Comparison of ENCODE assay signal across 21 mouse cellular contexts in the genomic region with DNA sequence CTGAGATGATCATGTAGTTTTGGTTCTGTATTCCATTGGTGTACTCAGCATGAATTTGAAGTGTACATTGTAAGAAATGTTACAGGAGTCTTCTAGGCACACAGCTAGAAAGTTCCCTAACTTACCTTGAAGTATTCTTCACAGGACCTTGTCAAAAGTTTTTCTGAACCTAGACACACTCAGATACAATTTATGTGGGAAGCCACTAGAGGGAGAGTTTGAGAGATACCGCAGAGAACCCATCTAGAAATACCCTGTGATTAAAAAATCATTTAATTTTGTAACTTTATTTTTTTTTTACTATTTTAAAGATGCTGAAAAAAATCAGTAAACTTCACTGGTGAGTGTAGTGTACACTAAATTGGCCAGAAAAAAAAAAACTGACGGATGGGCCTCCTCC. TPM values are rescaled to one million over a fixed set of nuclear protein-coding genes. Genes with fewer than 3 reads are reported as not detected.
DNase-seq lines count a peak whose midpoint lies in the region; ATAC-seq and TF ChIP-seq lines count a peak whose summit lies in the region.
"Had no signal": no experiment of that assay in that cellular context is flagged by ENCODE, and none has a peak within 500 bp of the region (broad histone marks: within the 10 kb centered on the region; RNA-seq: fewer than 3 reads in every experiment).

No protein-coding gene starts in this region.

- H3K4me2 ChIP-seq in forebrain, postnatal 0 days (ENCODE audit: low read depth), result no peak overlapping the region
- H3K4me2 ChIP-seq in kidney, postnatal 0 days (ENCODE audit: low read length), result no peak overlapping the region
- H3K4me2 ChIP-seq in lung, postnatal 0 days (replicated peaks; ENCODE audit: low read depth, low read length), result no peak overlapping the region
- H3K4me2 ChIP-seq: embryonic facial prominence, embryonic 12.5 days; forebrain, embryonic 12.5 days; hindbrain, embryonic 14.5 days; intestine, embryonic 15.5 days had no signal

- peak; percentile 10; the same call in 1 of the 2 replicates for TF ChIP-seq CTCF in forebrain, postnatal 0 days (IDR thresholded peaks at IDR 0.05; ENCODE audit: low read depth)
- peak; percentile 30; the same call in 1 of the 2 replicates for TF ChIP-seq CTCF in kidney, postnatal 0 days (IDR thresholded peaks at IDR 0.05; ENCODE audit: low read depth)
- TF ChIP-seq CTCF in lung, postnatal 0 days (IDR thresholded peaks at IDR 0.05), result 0 out of 2 replicates have a peak, but pooled peaks have one; percentile 7

- H3K27ac ChIP-seq in forebrain, postnatal 0 days (ENCODE audit: low read depth, low read length), result no peak overlapping the region
- no peak overlapping the region for H3K27ac ChIP-seq in forebrain, embryonic 10.5 days
- H3K27ac ChIP-seq in kidney, postnatal 0 days, result no peak overlapping the region
- H3K27ac ChIP-seq in lung, postnatal 0 days (ENCODE audit: low read length), result no peak overlapping the region
- H3K27ac ChIP-seq: embryonic facial prominence, embryonic 12.5 days; forebrain, embryonic 12.5 days; gastrocnemius, adult 2 months; hindbrain, embryonic 10.5 days; hindbrain, embryonic 14.5 days; intestine, embryonic 15.5 days had no signal

- DNase-seq in forebrain, postnatal 0 days, result no peak
- DNase-seq in forebrain, embryonic 10.5 days (ENCODE audit: extremely low spot score, low spot score), result no peak
- DNase-seq in kidney, postnatal 0 days (ENCODE audit: low spot score), result no peak
- DNase-seq in kidney, postnatal 4 days, result no peak
- DNase-seq in lung, postnatal 0 days (ENCODE audit: low spot score), result no peak
- no peak for DNase-seq in lung, postnatal 25 days (ENCODE audit: low spot score)
- DNase-seq in adipocyte (ENCODE audit: low spot score), result peak; percentile 4
- no peak for DNase-seq in gastrocnemius, adult 18-20 months (ENCODE audit: low spot score)
- DNase-seq: adrenal gland, postnatal 10 days; cerebellum, adult 11 months; cerebellum, adult 8-10 months; cerebellum, postnatal 25 days; gastrocnemius, adult 2 months; gastrocnemius, postnatal 25 days had no signal

- no peaks in the 10 kb centered on the region for H3K9me3 ChIP-seq in forebrain, postnatal 0 days (ENCODE audit: low read length)
- H3K9me3 ChIP-seq in forebrain, embryonic 10.5 days, result no peaks in the 10 kb centered on the region
- no peaks in the 10 kb centered on the region for H3K9me3 ChIP-seq in kidney, postnatal 0 days (replicated peaks; ENCODE audit: low read length)
- H3K9me3 ChIP-seq in lung, postnatal 0 days (ENCODE audit: low read length), result no peaks in the 10 kb centered on the region
- H3K9me3 ChIP-seq: embryonic facial prominence, embryonic 12.5 days; forebrain, embryonic 12.5 days; hindbrain, embryonic 10.5 days; intestine, embryonic 15.5 days had no signal

- H3K4me1 ChIP-seq in forebrain, postnatal 0 days (ENCODE audit: insufficient read depth), result no peaks in the 10 kb centered on the region
- no peaks in the 10 kb centered on the region for H3K4me1 ChIP-seq in forebrain, embryonic 10.5 days
- H3K4me1 ChIP-seq in kidney, postnatal 0 days (replicated peaks; ENCODE audit: insufficient read depth, low read length), result no peaks in the 10 kb centered on the region
- no peaks in the 10 kb centered on the region for H3K4me1 ChIP-seq in lung, postnatal 0 days (ENCODE audit: insufficient read depth, low read depth, low read length)
- H3K4me1 ChIP-seq: embryonic facial prominence, embryonic 12.5 days; forebrain, embryonic 12.5 days; hindbrain, embryonic 10.5 days; intestine, embryonic 15.5 days had no signal

- no peak overlapping the region for H3K4me3 ChIP-seq in forebrain, postnatal 0 days (ENCODE audit: low read depth, low read length)
- H3K4me3 ChIP-seq in forebrain, embryonic 10.5 days, result no peak overlapping the region
- H3K4me3 ChIP-seq in kidney, postnatal 0 days (replicated peaks; ENCODE audit: low read depth, low read length), result no peak overlapping the region
- no peak overlapping the region for H3K4me3 ChIP-seq in lung, postnatal 0 days (ENCODE audit: low read depth, low read length)
- H3K4me3 ChIP-seq: embryonic facial prominence, embryonic 12.5 days; forebrain, embryonic 12.5 days; gastrocnemius, adult 2 months; hindbrain, embryonic 10.5 days; intestine, embryonic 15.5 days had no signal

- H3K27me3 ChIP-seq in forebrain, postnatal 0 days (ENCODE audit: insufficient read depth, low read length), result no peaks in the 10 kb centered on the region
- H3K27me3 ChIP-seq in forebrain, embryonic 10.5 days (ENCODE audit: poor library complexity, severe bottlenecking), result peaks cover 66% of the 10 kb centered on the region
- no peaks in the 10 kb centered on the region for H3K27me3 ChIP-seq in kidney, postnatal 0 days (ENCODE audit: insufficient read depth, low read length)
- H3K27me3 ChIP-seq in lung, postnatal 0 days (replicated peaks; ENCODE audit: insufficient read depth, low read length), result no peaks in the 10 kb centered on the region
- H3K27me3 ChIP-seq: intestine, embryonic 15.5 days had no signal

- no peak for ATAC-seq in forebrain, postnatal 0 days
- no peak for ATAC-seq in kidney, postnatal 0 days (replicated peaks; ENCODE audit: low FRiP score, low read depth)
- ATAC-seq in lung, postnatal 0 days, result no peak
- ATAC-seq: forebrain, embryonic 16.5 days; intestine, embryonic 15.5 days had no signal

- no peak for TF ChIP-seq EP300 in lung, postnatal 0 days (IDR thresholded peaks at IDR 0.05)

- WGBS in forebrain, postnatal 0 days, result 62% methylated on average over 2 of the region's 2 CpGs
- 53% methylated on average over 2 of the region's 2 CpGs for WGBS in forebrain, embryonic 10.5 days
- 66% methylated on average over 2 of the region's 2 CpGs for WGBS in kidney, postnatal 0 days
- WGBS in lung, postnatal 0 days, result 60% methylated on average over 2 of the region's 2 CpGs

- no peak overlapping the region for H3K9ac ChIP-seq in forebrain, postnatal 0 days
- H3K9ac ChIP-seq in kidney, postnatal 0 days (ENCODE audit: low read depth, low read length), result no peak overlapping the region
- no peak overlapping the region for H3K9ac ChIP-seq in lung, postnatal 0 days (replicated peaks; ENCODE audit: low read depth)
- H3K9ac ChIP-seq: embryonic facial prominence, embryonic 12.5 days; forebrain, embryonic 12.5 days; hindbrain, embryonic 14.5 days; intestine, embryonic 15.5 days had no signal

- no peaks in the 10 kb centered on the region for H3K36me3 ChIP-seq in forebrain, postnatal 0 days (ENCODE audit: insufficient read depth)
- no peaks in the 10 kb centered on the region for H3K36me3 ChIP-seq in forebrain, embryonic 10.5 days (replicated peaks)
- H3K36me3 ChIP-seq in kidney, postnatal 0 days (ENCODE audit: insufficient read depth, low read length), result no peaks in the 10 kb centered on the region
- H3K36me3 ChIP-seq in lung, postnatal 0 days (ENCODE audit: insufficient read depth, low read length), result no peaks in the 10 kb centered on the region
- H3K36me3 ChIP-seq: embryonic facial prominence, embryonic 12.5 days; forebrain, embryonic 12.5 days; hindbrain, embryonic 10.5 days; intestine, embryonic 15.5 days had no signal

RNA-seq across cellular contexts. Expression of a gene that starts 24.8 kb away (rescaled TPM):
- total RNA-seq in forebrain, postnatal 0 days (2014; rRNA removed), result 15.4 and 18.3 TPM in 2 replicates
- 2.1 and 3.3 TPM in 2 replicates for polyA plus RNA-seq in forebrain, postnatal 0 days (2015; fragmentation: Nextera tagmentation; extraction: Ambion mirVana)
- 1.1 TPM in 2 replicates for polyA plus RNA-seq in forebrain, embryonic 10.5 days (2016; fragmentation: Nextera tagmentation; extraction: Ambion mirVana)
- polyA plus RNA-seq in kidney, postnatal 0 days (2015; fragmentation: Nextera tagmentation; extraction: Ambion mirVana), result 5.6 and 5.9 TPM in 2 replicates
- 7.7 and 9.0 TPM in 2 replicates for polyA plus RNA-seq in lung, postnatal 0 days (2015; fragmentation: Nextera tagmentation; extraction: Ambion mirVana)
- 1 to 10 TPM; 6.8 to 7.3 TPM for total RNA-seq in gastrocnemius, adult 18-20 months (2021)
- total RNA-seq: granulocyte monocyte progenitor cell, adult 5-6 weeks had no signal

RNA-seq across cellular contexts. Expression of a gene that starts 39.1 kb away (rescaled TPM):
- 93.9 and 114 TPM in 2 replicates for total RNA-seq in forebrain, postnatal 0 days (2014; rRNA removed)
- 75.3 and 92.2 TPM in 2 replicates for polyA plus RNA-seq in forebrain, postnatal 0 days (2015; fragmentation: Nextera tagmentation; extraction: Ambion mirVana)
- polyA plus RNA-seq in forebrain, embryonic 10.5 days (2016; fragmentation: Nextera tagmentation; extraction: Ambion mirVana), result 93.8 and 97.5 TPM in 2 replicates
- 88.0 and 99.3 TPM in 2 replicates for polyA plus RNA-seq in kidney, postnatal 0 days (2015; fragmentation: Nextera tagmentation; extraction: Ambion mirVana)
- 236 and 380 TPM in 2 replicates for polyA plus RNA-seq in lung, postnatal 0 days (2015; fragmentation: Nextera tagmentation; extraction: Ambion mirVana)
- 100 to 1,000 TPM; 239 to 501 TPM for total RNA-seq in gastrocnemius, adult 18-20 months (2021)
